Mouse (Mus musculus): Measurements from ENCODE around the gene Vmn2r70. TPM values are rescaled to one million over a fixed set of nuclear protein-coding genes. Genes with fewer than 3 reads are reported as not detected.

Gene Vmn2r70
- total RNA-seq (2014; fragmentation: Nextera tagmentation) (not detected in 2 replicates), total RNA-seq (2017) (under 0.01 and 0.05 TPM in 2 replicates), polyA plus RNA-seq (2012) (not detected in 2 replicates)

- Histone ChIP-seq H3K9me3 (replicated peaks) (no peaks in the 10 kb centered on the region), H3K27me3 (ENCODE audit: insufficient read depth, low read length) (no peaks in the 10 kb centered on the region), H3K36me3 (replicated peaks) (no peaks in the 10 kb centered on the region), H3K4me1 (ENCODE audit: insufficient read depth, low read depth, low read length) (no peaks in the 10 kb centered on the region), H3K4me3 (ENCODE audit: low read depth, low read length) (no peak within 1 kb of the TSS)
- DNase-seq (ENCODE audit: low spot score) (no peak), ATAC-seq (ENCODE audit: extremely low read depth, insufficient number of reproducible peaks, low FRiP score, poor library complexity, severe bottlenecking) (no peak)
- TF ChIP-seq TAL1 (conservative IDR thresholded peaks at IDR 0.05; ENCODE audit: low read depth, low read length) (no peak), CTCF (IDR thresholded peaks at IDR 0.05; ENCODE audit: low read depth, low read length) (no peak), GATA2 (IDR thresholded peaks at IDR 0.05; ENCODE audit: borderline replicate concordance, low read depth, low read length) (no peak), GATA1 (IDR thresholded peaks at IDR 0.05; ENCODE audit: borderline replicate concordance, low read length) (no peak), POLR2AphosphoS5 (IDR thresholded peaks at IDR 0.05; ENCODE audit: insufficient replicate concordance, low read depth, low read length) (no peak)
Observed at GRCm38 (mm10) chr7:85569092-85569491, at the start of gene Vmn2r70. TSS of gene Vmn2r70 (minus strand) at chr7:85569192.

GRCm38 (mm10) chr7:85562787-85563186, 6.2 kb downstream of the Vmn2r70 start, which contains the start of gene Vmn2r71:
TSS of gene Vmn2r71 (plus strand) at chr7:85563087.
- no peak for ATAC-seq (ENCODE audit: extremely low read depth, insufficient number of reproducible peaks, low FRiP score, poor library complexity, severe bottlenecking)
- no peak for TF ChIP-seq CTCF (IDR thresholded peaks at IDR 0.05; ENCODE audit: low read depth, low read length)
- no peak for TF ChIP-seq GATA1 (IDR thresholded peaks at IDR 0.05; ENCODE audit: borderline replicate concordance, low read length)
- TF ChIP-seq POLR2AphosphoS5 (IDR thresholded peaks at IDR 0.05; ENCODE audit: insufficient replicate concordance, low read depth, low read length), result no peak
- no peak for TF ChIP-seq GATA2 (IDR thresholded peaks at IDR 0.05; ENCODE audit: borderline replicate concordance, low read depth, low read length)
- no peak for TF ChIP-seq TAL1 (conservative IDR thresholded peaks at IDR 0.05; ENCODE audit: low read depth, low read length)

GRCm38 (mm10) chr7:85543118-85543517, 25.9 kb downstream of the Vmn2r70 start:
- no peaks in the 10 kb centered on the region for H3K9me3 ChIP-seq (replicated peaks)
- no peaks in the 10 kb centered on the region for H3K27me3 ChIP-seq (ENCODE audit: insufficient read depth, low read length)
- no peaks in the 10 kb centered on the region for H3K4me1 ChIP-seq (ENCODE audit: insufficient read depth, low read depth, low read length)
- H3K4me3 ChIP-seq (ENCODE audit: low read depth, low read length), result no peak overlapping the region
- no peak for TF ChIP-seq CTCF (IDR thresholded peaks at IDR 0.05; ENCODE audit: low read depth, low read length)
- TF ChIP-seq POLR2AphosphoS5 (IDR thresholded peaks at IDR 0.05; ENCODE audit: insufficient replicate concordance, low read depth, low read length), result no peak
- no peak for TF ChIP-seq GATA2 (IDR thresholded peaks at IDR 0.05; ENCODE audit: borderline replicate concordance, low read depth, low read length)
- no peak for TF ChIP-seq TAL1 (conservative IDR thresholded peaks at IDR 0.05; ENCODE audit: low read depth, low read length)
- TF ChIP-seq GATA1 (IDR thresholded peaks at IDR 0.05; ENCODE audit: borderline replicate concordance, low read length), result no peak
- DNase-seq (ENCODE audit: low spot score) (no peak), ATAC-seq (ENCODE audit: extremely low read depth, insufficient number of reproducible peaks, low FRiP score, poor library complexity, severe bottlenecking) (no peak)
- no peaks in the 10 kb centered on the region for H3K36me3 ChIP-seq (replicated peaks)

More at GRCm38 (mm10) chr7:85562787-85563186, 6.2 kb downstream of the Vmn2r70 start, which contains the start of gene Vmn2r71:
- Histone ChIP-seq H3K36me3 (replicated peaks) (no peaks in the 10 kb centered on the region), H3K4me3 (ENCODE audit: low read depth, low read length) (no peak within 1 kb of the TSS), H3K4me1 (ENCODE audit: insufficient read depth, low read depth, low read length) (no peaks in the 10 kb centered on the region), H3K27me3 (ENCODE audit: insufficient read depth, low read length) (no peaks in the 10 kb centered on the region), H3K9me3 (replicated peaks) (no peaks in the 10 kb centered on the region)
- DNase-seq (ENCODE audit: low spot score), result no peak

GRCm38 (mm10) chr7:85542108-85542507, 26.9 kb downstream of the Vmn2r70 start:
- ATAC-seq (ENCODE audit: extremely low read depth, insufficient number of reproducible peaks, low FRiP score, poor library complexity, severe bottlenecking), result no peak
- TF ChIP-seq CTCF (IDR thresholded peaks at IDR 0.05; ENCODE audit: low read depth, low read length) (no peak), GATA2 (IDR thresholded peaks at IDR 0.05; ENCODE audit: borderline replicate concordance, low read depth, low read length) (no peak), POLR2AphosphoS5 (IDR thresholded peaks at IDR 0.05; ENCODE audit: insufficient replicate concordance, low read depth, low read length) (no peak), GATA1 (IDR thresholded peaks at IDR 0.05; ENCODE audit: borderline replicate concordance, low read length) (no peak), TAL1 (conservative IDR thresholded peaks at IDR 0.05; ENCODE audit: low read depth, low read length) (no peak)

More at GRCm38 (mm10) chr7:85542108-85542507, 26.9 kb downstream of the Vmn2r70 start:
- no peak for DNase-seq (ENCODE audit: low spot score)
- no peaks in the 10 kb centered on the region for H3K27me3 ChIP-seq (ENCODE audit: insufficient read depth, low read length)
- H3K4me1 ChIP-seq (ENCODE audit: insufficient read depth, low read depth, low read length), result no peaks in the 10 kb centered on the region
- H3K9me3 ChIP-seq (replicated peaks), result no peaks in the 10 kb centered on the region
- no peak overlapping the region for H3K4me3 ChIP-seq (ENCODE audit: low read depth, low read length)
- no peaks in the 10 kb centered on the region for H3K36me3 ChIP-seq (replicated peaks)

Other genes with a start within 250 kb of the Vmn2r70 start
- gene Vmn2r69, start 153.3 kb downstream of the Vmn2r70 start, total RNA-seq (2014; fragmentation: Nextera tagmentation), result not detected in 2 replicates
- 0.06 and 0.11 TPM in 2 replicates for gene Vmn2r69, start 153.3 kb downstream of the Vmn2r70 start, total RNA-seq (2017)
- gene Vmn2r69, start 153.3 kb downstream of the Vmn2r70 start, polyA plus RNA-seq (2012), result not detected in 2 replicates
- gene Vmn2r71, start 6.1 kb downstream of the Vmn2r70 start, total RNA-seq (2014; fragmentation: Nextera tagmentation), result not detected in 2 replicates
- gene Vmn2r71, start 6.1 kb downstream of the Vmn2r70 start, total RNA-seq (2017), result 0.06 and 0.11 TPM in 2 replicates
- not detected in 2 replicates for gene Vmn2r71, start 6.1 kb downstream of the Vmn2r70 start, polyA plus RNA-seq (2012)
- gene Vmn2r72, start 185.9 kb upstream of the Vmn2r70 start, total RNA-seq (2014; fragmentation: Nextera tagmentation), result not detected in 2 replicates
- 0.05 and 0.06 TPM in 2 replicates for gene Vmn2r72, start 185.9 kb upstream of the Vmn2r70 start, total RNA-seq (2017)
- not detected in 2 replicates for gene Vmn2r72, start 185.9 kb upstream of the Vmn2r70 start, polyA plus RNA-seq (2012)

All from G1E (cell line).